Mouse (Mus musculus) lung, postnatal 0 days (tissue): ENCODE results near the gene Nhlh2.

Source experiments
- CTCF ChIP-seq: IDR thresholded peaks from 2 replicates; pipeline ENCODE4 v1.5.1; 2016; ENCODE audit warnings: antibody characterized with exemption, mild to moderate bottlenecking
- EP300 ChIP-seq: IDR thresholded peaks from 2 replicates; pipeline ENCODE4 v1.6.1; 2016; ENCODE audit warnings: antibody characterized with exemption, mild to moderate bottlenecking, control low read depth

GRCm38 (mm10) chr3:101978299-101978994 lies 31.4 kb upstream of the Nhlh2 start:
- TF ChIP-seq EP300, result no peak
- TF ChIP-seq CTCF, result no peak
